Mouse (Mus musculus) heart, adult 2 months (tissue): ENCODE data around the gene Gabpb1. TPM values are rescaled to one million over a fixed set of nuclear protein-coding genes. Genes with fewer than 3 reads are reported as not detected.

Experiments used
- DNase-seq, 2 experiments: peaks; one replicate each; pipeline ENCODE4 v3.0.0; 2021
- H3K27ac ChIP-seq: fragments of 200-600 bp; 2 replicates; pipeline ENCODE4 v1.8.1; 2022
- H3K27me3 ChIP-seq: fragments of 200-500 bp; 2 replicates; pipeline ENCODE4 v1.6.1; 2012; ENCODE audit warnings: mild to moderate bottlenecking, low read length, inconsistent platforms, mixed read lengths; ENCODE audit not compliant: control insufficient read depth, insufficient read depth
- H3K36me3 ChIP-seq: fragments of 200-500 bp; 2 replicates; pipeline ENCODE4 v1.6.1; 2012; ENCODE audit warnings: low read length, inconsistent platforms; ENCODE audit not compliant: control insufficient read depth, insufficient read depth
- H3K4me1 ChIP-seq: fragments of 200-500 bp; 2 replicates; pipeline ENCODE4 v1.6.1; 2011; ENCODE audit warnings: low read length; ENCODE audit not compliant: control insufficient read depth, insufficient read depth
- H3K4me3 ChIP-seq: fragments of 200-600 bp; 2 replicates; pipeline ENCODE4 v1.8.1; 2022
- H3K79me2 ChIP-seq: fragments of 200-500 bp; replicated peaks from 2 replicates; pipeline ENCODE4 v1.6.1; 2012; ENCODE audit warnings: mild to moderate bottlenecking, inconsistent platforms, low read length, moderate library complexity, mixed read lengths; ENCODE audit not compliant: control insufficient read depth, insufficient read depth
- H3K9ac ChIP-seq: fragments of 200-500 bp; 2 replicates; pipeline ENCODE4 v1.6.1; 2012; ENCODE audit warnings: low read depth, mild to moderate bottlenecking, control low read depth, inconsistent platforms, low read length, mixed read lengths
- CTCF ChIP-seq: fragments of 200-600 bp; IDR thresholded peaks from 2 replicates; pipeline ENCODE4 v1.8.1; 2022; ENCODE audit warnings: antibody characterized with exemption, mild to moderate bottlenecking, moderate library complexity
- EP300 ChIP-seq: fragments of 200-500 bp; IDR thresholded peaks from 2 replicates; pipeline ENCODE4 v1.6.1; 2011; ENCODE audit warnings: low read depth, low read length, control low read depth; ENCODE audit not compliant: insufficient read depth
- POLR2A ChIP-seq: fragments of 200-500 bp; IDR thresholded peaks from 2 replicates; pipeline ENCODE4 v1.6.1; 2011; ENCODE audit warnings: mild to moderate bottlenecking, low read depth, low read length, control low read depth; ENCODE audit not compliant: insufficient read depth
- WGBS: fragments of 180-500 bp; shearing (Covaris S2); methylation state at CpG from one replicate; pipeline ENCODE4 v1.1.7; 2018; 5-methylcytosine and 5-hydroxymethylcytosine counted together
- intact Hi-C: fragments of 180-260 bp; cut with DNase I; formaldehyde crosslinking; loops from one replicate; pipeline ENCODE4 v1.15.1; 2025
- polyA plus RNA-seq: library from polyadenylated mRNA; depleted of rRNA; stranded (reverse); fragments of >200 nt; gene quantifications from 2 replicates; pipeline ENCODE4 v1.2.3, GENCODE M21; 2012
- total RNA-seq, 2 experiments: library from RNA; stranded (reverse); gene quantifications; 2 replicates each; pipeline ENCODE4 v1.2.3; 2021

The Gabpb1 gene
- total and polyA plus RNA-seq, 3 experiments = 5.8 to 13.1 (median 10.6) TPM

GRCm38 (mm10) chr2:126607553-126608203 lies 68.5 kb downstream of the Gabpb1 start:
- Histone ChIP-seq H3K9ac (peak overlapping the region; percentile 41), H3K36me3 (no peaks in the 10 kb centered on the region), H3K4me1 (peaks cover 9% of the 10 kb centered on the region), H3K79me2 (no peaks in the 10 kb centered on the region), H3K27me3 (no peaks in the 10 kb centered on the region), H3K4me3 (peak overlapping the region; percentile 20; the same call in 1 of the 2 replicates), H3K27ac (peak overlapping the region; percentile 71)
- DNase-seq = peak; percentile 36 to 40
- 26% methylated on average over 10 of the region's 10 CpGs for WGBS
- intact Hi-C loops = no loop called here
- peak; percentile 14 for TF ChIP-seq CTCF
- TF ChIP-seq EP300 = no peak
- peak; percentile 73; the same call in 1 of the 2 replicates for TF ChIP-seq POLR2A

DNA sequence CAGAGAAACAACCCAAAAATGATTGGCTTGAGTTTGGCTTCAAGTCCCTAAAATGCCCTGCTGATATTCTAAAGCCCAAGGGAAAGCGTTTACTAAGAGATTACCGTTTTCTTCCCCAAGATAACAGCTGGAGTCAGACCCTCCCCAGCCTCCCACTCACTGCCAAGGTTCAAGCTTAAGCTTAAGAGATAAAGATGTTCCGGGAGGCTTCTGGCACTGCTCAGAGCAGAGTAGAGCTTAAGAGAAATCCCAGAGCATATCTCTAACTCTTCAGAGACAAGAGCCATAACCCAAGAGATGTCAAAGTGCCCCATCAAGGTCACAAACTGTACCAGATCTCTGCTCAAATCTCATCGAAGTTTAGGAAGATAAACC lies 69.5 kb downstream of the Gabpb1 start:
- Histone ChIP-seq H3K27me3 (no peaks in the 10 kb centered on the region), H3K4me1 (peaks cover 9% of the 10 kb centered on the region), H3K9ac (no peak overlapping the region), H3K36me3 (no peaks in the 10 kb centered on the region), H3K79me2 (no peaks in the 10 kb centered on the region), H3K4me3 (no peak overlapping the region), H3K27ac (no peak overlapping the region)
- intact Hi-C loops = no loop called here
- TF ChIP-seq POLR2A = no peak
- TF ChIP-seq CTCF = no peak
- TF ChIP-seq EP300 = no peak
- 27% methylated on average over 4 of the region's 4 CpGs for WGBS
- no peak for DNase-seq

DNA sequence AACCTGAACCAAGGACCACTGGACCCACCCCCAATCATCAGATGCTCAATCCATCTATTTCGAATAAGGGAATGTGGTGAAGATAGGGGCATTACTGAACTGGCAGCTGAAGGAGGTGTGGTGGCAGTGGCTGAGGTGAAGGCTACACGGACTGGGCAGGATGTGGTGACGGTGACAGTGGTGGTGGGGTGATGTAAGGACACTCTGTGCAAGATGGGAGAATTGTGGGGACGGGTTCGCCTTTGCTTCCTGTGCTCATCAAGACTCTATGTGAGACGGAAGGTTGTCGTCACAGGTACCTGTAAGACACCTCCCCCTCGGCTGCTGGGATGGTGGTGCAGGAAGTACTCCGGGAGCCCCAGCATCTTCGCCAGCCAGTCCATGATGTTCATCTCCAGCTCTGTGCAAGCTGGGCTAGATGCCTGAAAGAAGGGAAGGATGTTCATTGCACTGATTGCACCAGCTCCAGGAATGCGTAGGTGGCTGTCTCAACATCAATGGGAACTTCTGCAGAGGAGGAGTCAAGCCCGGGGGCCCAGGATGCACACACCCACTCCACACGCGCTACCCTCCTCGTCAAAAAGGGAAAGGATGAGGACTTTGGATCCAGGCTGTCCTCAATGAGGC lies 70.0 kb downstream of the Gabpb1 start:
- peak in 1 of 2 experiments; percentile 26 for DNase-seq

GRCm38 (mm10) chr2:126601918-126602600 lies 74.1 kb downstream of the Gabpb1 start:
- intact Hi-C loops = no loop called here
- no peaks in the 10 kb centered on the region for H3K79me2 ChIP-seq
- no peaks in the 10 kb centered on the region for H3K36me3 ChIP-seq
- H3K4me1 ChIP-seq = peaks cover 12% of the 10 kb centered on the region
- no peaks in the 10 kb centered on the region for H3K27me3 ChIP-seq
- no peak for DNase-seq
- H3K27ac ChIP-seq = no peak overlapping the region
- H3K9ac ChIP-seq = no peak overlapping the region
- TF ChIP-seq CTCF (no peak), POLR2A (no peak)
- WGBS = 80% methylated on average over 14 of the region's 14 CpGs
- no peak overlapping the region for H3K4me3 ChIP-seq

More for the DNA sequence above, 70.0 kb downstream of the Gabpb1 start:
- Histone ChIP-seq H3K4me3 (no peak overlapping the region), H3K27me3 (no peaks in the 10 kb centered on the region), H3K9ac (no peak overlapping the region), H3K79me2 (no peaks in the 10 kb centered on the region), H3K36me3 (no peaks in the 10 kb centered on the region), H3K27ac (no peak overlapping the region), H3K4me1 (peaks cover 9% of the 10 kb centered on the region)
- TF ChIP-seq EP300 (no peak), POLR2A (no peak), CTCF (no peak)
- intact Hi-C loops = no loop called here
- 44% methylated on average over 15 of the region's 15 CpGs for WGBS

GRCm38 (mm10) chr2:126600533-126600932 lies 75.6 kb downstream of the Gabpb1 start:
- no peaks in the 10 kb centered on the region for H3K79me2 ChIP-seq
- TF ChIP-seq POLR2A = no peak
- no peak for TF ChIP-seq EP300
- no peak for TF ChIP-seq CTCF
- H3K27me3 ChIP-seq = no peaks in the 10 kb centered on the region
- H3K27ac ChIP-seq = no peak overlapping the region
- WGBS = 79% methylated on average over 14 of the region's 14 CpGs
- H3K4me1 ChIP-seq = peaks cover 11% of the 10 kb centered on the region
- H3K36me3 ChIP-seq = no peaks in the 10 kb centered on the region
- no peak overlapping the region for H3K4me3 ChIP-seq
- intact Hi-C loops = no loop called here
- H3K9ac ChIP-seq = no peak overlapping the region
- no peak for DNase-seq

GRCm38 (mm10) chr2:126599005-126599404 lies 77.1 kb downstream of the Gabpb1 start:
- Histone ChIP-seq H3K27me3 (no peaks in the 10 kb centered on the region), H3K36me3 (no peaks in the 10 kb centered on the region), H3K4me1 (peaks cover 11% of the 10 kb centered on the region), H3K4me3 (no peak overlapping the region), H3K27ac (no peak overlapping the region), H3K79me2 (no peaks in the 10 kb centered on the region), H3K9ac (no peak overlapping the region)
- no peak for DNase-seq
- intact Hi-C loops = loop anchor here (2.0 to 5.0 kb wide), 2 partner anchors 64 to 408 kb away; partner anchors contain the start of gene Ap4e1
- TF ChIP-seq CTCF (peak; percentile 72), EP300 (no peak)
- 4% methylated on average over 3 of the region's 3 CpGs for WGBS
